Mouse (Mus musculus): Measurements from ENCODE around the gene Kctd8.

Kctd8 gene

DNA sequence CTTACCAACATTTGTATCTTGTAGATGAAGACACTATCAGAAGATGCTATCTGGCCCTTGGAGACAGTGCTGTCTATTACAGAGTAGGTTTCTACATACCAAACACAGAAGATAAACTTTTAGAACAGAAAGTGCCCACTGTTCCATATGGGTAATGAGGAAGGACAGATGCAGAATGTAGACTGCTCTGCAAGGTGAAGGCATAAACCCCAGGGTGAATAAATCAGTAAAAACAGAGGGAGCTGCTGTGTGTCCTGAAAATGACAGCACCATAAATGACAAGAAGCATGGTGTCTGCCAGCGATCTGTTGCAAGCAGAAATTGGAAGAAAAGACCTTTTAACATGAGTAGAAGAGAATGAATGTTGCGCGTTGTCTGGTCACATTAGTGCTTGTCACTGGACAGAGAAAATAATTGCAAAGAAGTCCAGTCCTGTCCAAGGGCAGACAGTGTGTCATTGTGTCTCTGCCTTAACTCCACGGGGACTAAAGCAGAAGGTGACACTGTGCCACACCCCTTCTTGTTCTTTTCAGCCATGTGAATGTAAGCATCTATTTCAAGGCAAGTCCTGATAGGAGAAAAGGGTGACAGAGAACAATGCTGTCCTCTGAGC lies 181.5 kb downstream of the Kctd8 start:
- in situ Hi-C loops (cut with MboI, MseI), result no loop called here

DNA sequence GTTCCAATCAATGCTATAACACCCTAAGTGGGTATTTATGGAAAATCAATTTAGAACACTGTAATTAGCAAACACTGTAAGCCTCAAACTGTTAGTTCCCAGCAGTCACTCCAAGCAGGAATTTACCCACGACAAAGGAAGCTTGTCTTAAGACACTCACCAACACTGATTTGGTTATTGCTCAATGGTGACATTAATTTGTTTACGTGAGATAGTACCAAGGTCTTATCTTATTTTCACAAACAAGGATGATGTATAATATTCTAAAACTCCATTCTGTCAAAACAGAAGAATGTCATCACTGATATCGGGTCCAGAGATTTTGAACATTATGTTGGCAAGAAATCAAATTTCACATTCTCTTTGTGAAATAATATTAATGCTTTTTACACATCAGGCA lies 185.0 kb downstream of the Kctd8 start:
- in situ Hi-C loops (cut with MboI, MseI), result no loop called here

DNA sequence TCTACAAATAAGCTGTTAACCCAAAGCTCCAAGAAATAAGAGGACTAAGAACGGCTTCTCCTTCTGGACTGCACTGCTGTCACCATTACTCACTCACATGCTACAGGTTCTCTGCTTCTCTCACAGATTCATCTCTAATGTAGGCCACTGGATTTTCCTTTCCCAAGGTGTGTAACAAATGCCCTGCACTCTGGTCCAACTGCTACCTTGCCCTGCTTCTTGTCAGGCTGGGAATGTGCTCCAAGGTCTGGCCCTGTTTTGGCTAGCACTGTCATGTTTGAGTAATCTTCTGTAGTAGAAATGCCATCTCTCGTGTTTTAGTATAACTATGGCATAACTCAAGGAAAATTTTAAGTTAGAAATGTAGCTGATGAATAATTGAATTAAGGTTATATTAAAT lies 195.7 kb downstream of the Kctd8 start:
- in situ Hi-C loops (cut with MboI, MseI), result no loop called here

DNA sequence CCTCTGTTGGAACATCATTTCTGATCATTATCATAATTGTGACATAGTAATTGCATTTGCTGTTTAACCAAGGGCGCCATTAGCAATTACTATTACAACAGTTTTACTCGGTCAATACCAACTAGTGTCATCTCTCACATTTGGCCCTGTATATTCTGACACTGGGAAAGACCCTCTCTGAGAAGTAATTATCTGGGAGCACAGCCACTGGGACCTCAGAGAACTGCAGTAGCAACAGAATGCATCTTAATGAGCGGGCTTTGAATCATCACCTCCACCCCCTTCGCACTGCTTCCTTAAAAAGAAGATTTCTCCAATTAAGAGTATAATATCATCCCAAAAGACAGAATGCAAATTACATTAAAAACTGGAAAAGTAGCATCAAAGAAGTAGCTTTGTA lies 200.4 kb downstream of the Kctd8 start:
- in situ Hi-C loops (cut with MboI, MseI), result no loop called here

DNA sequence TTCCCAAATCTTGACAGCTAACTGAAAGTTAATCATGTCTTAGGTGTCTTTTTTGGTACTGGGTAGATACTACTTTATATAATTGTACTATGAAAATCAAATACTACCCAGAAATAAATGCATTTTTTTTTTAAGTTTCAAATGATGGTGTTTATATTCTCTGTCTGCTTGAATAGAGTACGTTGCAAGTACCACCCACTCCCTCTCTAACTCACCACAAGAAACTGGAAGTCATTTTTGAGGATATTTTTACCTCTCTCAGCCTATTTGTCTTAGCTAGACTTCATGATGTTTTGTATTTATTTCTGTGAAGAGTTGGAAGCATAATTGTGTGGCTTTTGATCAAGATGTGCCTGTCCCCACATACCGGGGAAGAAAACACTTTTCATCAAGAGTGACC lies 232.8 kb downstream of the Kctd8 start:
- in situ Hi-C loops (cut with MboI, MseI), result no loop called here

DNA sequence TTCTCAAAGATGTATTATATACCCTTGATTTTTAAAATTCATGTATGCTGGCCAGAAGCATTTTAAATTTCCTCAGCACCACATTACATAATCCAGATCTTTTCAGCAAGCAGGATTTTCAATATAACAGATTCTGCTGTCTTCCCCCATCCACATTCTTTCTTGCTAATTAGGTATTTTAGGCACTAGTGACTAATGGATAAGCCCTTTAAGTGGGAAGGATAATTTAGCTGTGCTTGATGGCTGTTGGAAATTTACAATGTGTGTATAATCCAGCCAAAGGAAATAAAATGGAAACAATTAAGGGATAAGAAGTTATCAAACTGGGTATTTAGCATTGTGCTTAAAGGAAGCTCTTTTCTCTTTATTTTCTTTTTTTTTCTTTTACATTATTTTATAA lies 252.6 kb downstream of the Kctd8 start:
- in situ Hi-C loops (cut with MboI, MseI), result no loop called here
